Mouse (Mus musculus) C2C12 (cell line): ENCODE measurements around the gene Hes2.

Source experiments
- CTCF ChIP-seq: IDR thresholded peaks from one replicate; pipeline ENCODE4 v1.5.1; 2011; ENCODE audit not compliant: control insufficient read depth, insufficient read depth, insufficient read length
- USF1 ChIP-seq: IDR thresholded peaks from one replicate; pipeline ENCODE4 v1.6.1; 2011; ENCODE audit warnings: low read depth, mild to moderate bottlenecking, control low read depth, moderate library complexity

- TF ChIP-seq CTCF: no peak
- no peak for TF ChIP-seq USF1
Observed at GRCm38 (mm10) chr4:152115921-152116612, 42.6 kb upstream of the Hes2 start, which contains the start of gene Tnfrsf25.
